Mouse (Mus musculus): ENCODE data around the gene Cdpf1.

Cdpf1 gene

GRCm38 (mm10) chr15:85811535-85812277 is at the start of gene Cdpf1:
Gene Cdpf1 (minus strand): TSS chr15:85811697.
- peak; percentile 93 for DNase-seq (ENCODE audit: low read depth, low spot score)

- peak; percentile 95 for DNase-seq (ENCODE audit: low read depth, low spot score)
Measured at GRCm38 (mm10) chr15:85859490-85860031, 48.1 kb upstream of the Cdpf1 start, which contains the start of gene Gtse1. Gene Gtse1 (plus strand): TSS chr15:85859745.

- no peak for DNase-seq (ENCODE audit: low read depth, low spot score)
Measured at GRCm38 (mm10) chr15:85858980-85859489, 47.5 kb upstream of the Cdpf1 start.

GRCm38 (mm10) chr15:85851656-85852392 is 40.3 kb upstream of the Cdpf1 start:
- peak; percentile 29 for DNase-seq (ENCODE audit: low read depth, low spot score)

GRCm38 (mm10) chr15:85845071-85845470 is 33.6 kb upstream of the Cdpf1 start:
- no peak for DNase-seq (ENCODE audit: low read depth, low spot score)

GRCm38 (mm10) chr15:85841796-85842360 is 30.4 kb upstream of the Cdpf1 start:
- no peak for DNase-seq (ENCODE audit: low read depth, low spot score)

- DNase-seq (ENCODE audit: low read depth, low spot score): peak; percentile 35
Measured at GRCm38 (mm10) chr15:85840983-85841382, 29.5 kb upstream of the Cdpf1 start.

- no peak for DNase-seq (ENCODE audit: low read depth, low spot score)
Measured at GRCm38 (mm10) chr15:85836887-85837286, 25.4 kb upstream of the Cdpf1 start.

- DNase-seq (ENCODE audit: low read depth, low spot score): peak; percentile 40
Measured at GRCm38 (mm10) chr15:85835335-85835734, 23.8 kb upstream of the Cdpf1 start.

GRCm38 (mm10) chr15:85832599-85832998 is 21.1 kb upstream of the Cdpf1 start:
- no peak for DNase-seq (ENCODE audit: low read depth, low spot score)

- peak; percentile 91 for DNase-seq (ENCODE audit: low read depth, low spot score)
Measured at GRCm38 (mm10) chr15:85831954-85832590, 20.6 kb upstream of the Cdpf1 start, which contains the start of gene Ttc38. Gene Ttc38 (plus strand): TSS chr15:85832306.

- DNase-seq (ENCODE audit: low read depth, low spot score): no peak
Measured at GRCm38 (mm10) chr15:85829470-85829869, 18.0 kb upstream of the Cdpf1 start.

- DNase-seq (ENCODE audit: low read depth, low spot score): no peak
Measured at GRCm38 (mm10) chr15:85828071-85828470, 16.6 kb upstream of the Cdpf1 start.

- no peak for DNase-seq (ENCODE audit: low read depth, low spot score)
Measured at GRCm38 (mm10) chr15:85826676-85827075, 15.2 kb upstream of the Cdpf1 start.

GRCm38 (mm10) chr15:85822011-85822359 is 10.5 kb upstream of the Cdpf1 start:
- no peak for DNase-seq (ENCODE audit: low read depth, low spot score)

- DNase-seq (ENCODE audit: low read depth, low spot score): no peak
Measured at GRCm38 (mm10) chr15:85821203-85822010, 9.9 kb upstream of the Cdpf1 start, which contains the start of gene Pkdrej. Gene Pkdrej (minus strand): TSS chr15:85821734.

GRCm38 (mm10) chr15:85813428-85813827 is 1.9 kb upstream of the Cdpf1 start:
- no peak for DNase-seq (ENCODE audit: low read depth, low spot score)

- DNase-seq (ENCODE audit: low read depth, low spot score): no peak
Measured at GRCm38 (mm10) chr15:85810806-85811521, 533 bp downstream of the Cdpf1 start.

- peak; percentile 28 for DNase-seq (ENCODE audit: low read depth, low spot score)
Measured at GRCm38 (mm10) chr15:85810462-85810805, 1.1 kb downstream of the Cdpf1 start.

- DNase-seq (ENCODE audit: low read depth, low spot score): no peak
Measured at GRCm38 (mm10) chr15:85809091-85809490, 2.4 kb downstream of the Cdpf1 start.

Data from A20 (cell line).